Mouse (Mus musculus): ENCODE measurements around the gene Lin7c.

DNA sequence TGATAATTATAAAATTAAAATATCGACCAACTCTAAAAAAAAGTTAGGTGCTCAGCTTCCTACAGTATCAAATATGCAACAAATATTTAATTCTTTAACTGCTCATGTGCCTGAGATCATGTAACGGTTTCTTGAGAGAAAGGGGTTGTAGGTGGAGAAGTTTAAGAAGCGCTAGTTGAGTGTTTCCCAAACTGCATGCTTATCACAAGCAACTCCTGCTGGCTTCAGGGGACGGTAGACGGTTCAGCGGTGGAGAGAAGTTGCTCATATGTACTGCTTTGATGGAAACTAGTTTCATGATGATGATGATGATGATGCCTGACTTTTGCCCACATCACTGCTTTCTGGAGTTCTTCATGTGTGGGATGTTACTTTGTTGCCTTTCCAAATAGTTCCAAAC is 55.8 kb downstream of the Lin7c start:
- TF ChIP-seq POLR2A (IDR thresholded peaks at IDR 0.05; ENCODE audit: control insufficient read depth, extremely low read depth, insufficient read depth, low read length, poor library complexity) (no peak), CTCF (IDR thresholded peaks at IDR 0.05; ENCODE audit: borderline replicate concordance, control insufficient read depth, extremely low read depth, insufficient read depth, low read length, poor library complexity) (no peak)
